Mouse (Mus musculus) thymus, postnatal 25 days (tissue): ENCODE results near the gene Slc44a5.
"Not testable (repeated sequence)": the region's sequence is repeated elsewhere in the genome, so short reads cannot be mapped to it uniquely, and the experiment has no call there.

ENCODE experiments used
- DNase-seq: peaks from one replicate; pipeline ENCODE4 v3.0.0; 2022

Slc44a5 gene

GRCm38 (mm10) chr3:154110528-154110927 is 137.3 kb downstream of the Slc44a5 start:
- DNase-seq: no peak

- DNase-seq: no peak
These were observed 138.0 kb downstream of the Slc44a5 start for GRCm38 (mm10) chr3:154111221-154111620.

- DNase-seq: no peak
These were observed 141.8 kb downstream of the Slc44a5 start for GRCm38 (mm10) chr3:154114991-154115390.

GRCm38 (mm10) chr3:154115478-154115877 is 142.2 kb downstream of the Slc44a5 start:
- DNase-seq: no peak

GRCm38 (mm10) chr3:154116000-154116399 is 142.8 kb downstream of the Slc44a5 start:
- no peak for DNase-seq

- DNase-seq: no peak
These were observed 145.9 kb downstream of the Slc44a5 start for GRCm38 (mm10) chr3:154118992-154119603.

GRCm38 (mm10) chr3:154122531-154122930 is 149.3 kb downstream of the Slc44a5 start:
- DNase-seq: no peak

GRCm38 (mm10) chr3:154124890-154125575 is 151.8 kb downstream of the Slc44a5 start:
- DNase-seq: no peak

- DNase-seq: no peak
These were observed 152.6 kb downstream of the Slc44a5 start for GRCm38 (mm10) chr3:154125768-154126376.

- DNase-seq: no peak
These were observed 154.0 kb downstream of the Slc44a5 start for GRCm38 (mm10) chr3:154127246-154127645.

GRCm38 (mm10) chr3:154129036-154129435 is 155.8 kb downstream of the Slc44a5 start:
- no peak for DNase-seq

- no peak for DNase-seq
These were observed 157.3 kb downstream of the Slc44a5 start for GRCm38 (mm10) chr3:154130431-154131114.

GRCm38 (mm10) chr3:154133986-154134385 is 160.8 kb downstream of the Slc44a5 start:
- no peak for DNase-seq

- no peak for DNase-seq
These were observed 161.5 kb downstream of the Slc44a5 start for GRCm38 (mm10) chr3:154134701-154135100.

GRCm38 (mm10) chr3:154136501-154136900 is 163.3 kb downstream of the Slc44a5 start:
- DNase-seq: no peak

GRCm38 (mm10) chr3:154141346-154141745 is 168.1 kb downstream of the Slc44a5 start:
- no peak for DNase-seq

GRCm38 (mm10) chr3:154142618-154143017 is 169.4 kb downstream of the Slc44a5 start:
- no peak for DNase-seq

- DNase-seq: no peak
These were observed 172.5 kb downstream of the Slc44a5 start for GRCm38 (mm10) chr3:154145750-154146149.

GRCm38 (mm10) chr3:154149778-154150177 is 176.5 kb downstream of the Slc44a5 start:
- DNase-seq: no peak

GRCm38 (mm10) chr3:154153541-154153940 is 180.3 kb downstream of the Slc44a5 start:
- DNase-seq: not testable (repeated sequence)

GRCm38 (mm10) chr3:154165882-154166281 is 192.6 kb downstream of the Slc44a5 start:
- no peak for DNase-seq

GRCm38 (mm10) chr3:154171881-154172592 is 198.8 kb downstream of the Slc44a5 start:
- DNase-seq: no peak

- no peak for DNase-seq
These were observed 199.3 kb downstream of the Slc44a5 start for GRCm38 (mm10) chr3:154172593-154172965.
